Mouse (Mus musculus) kidney, adult 8-10 months (tissue): Measurements from ENCODE around the gene Ccdc40.
A peak's percentile ranks its signal among the peaks of the same experiment; 100 is the strongest.
"Not testable (repeated sequence)": the region's sequence is repeated elsewhere in the genome, so short reads cannot be mapped to it uniquely, and the experiment has no call there.

ENCODE experiments used
- DNase-seq, 2 experiments: peaks; one replicate each; pipeline ENCODE4 v3.0.0; 2022

Ccdc40 gene

GRCm38 (mm10) chr11:119287207-119287992, 59.0 kb downstream of the Ccdc40 start:
- no peak for DNase-seq

- DNase-seq, result not testable (repeated sequence)
These were observed 64.5 kb downstream of the Ccdc40 start for GRCm38 (mm10) chr11:119292861-119293260.

GRCm38 (mm10) chr11:119297996-119298395, 69.6 kb downstream of the Ccdc40 start:
- DNase-seq, result no peak

- no peak for DNase-seq
These were observed 70.5 kb downstream of the Ccdc40 start for GRCm38 (mm10) chr11:119298917-119299316.

GRCm38 (mm10) chr11:119299391-119300245, 71.2 kb downstream of the Ccdc40 start, which contains the start of gene Eif4a3:
Gene Eif4a3 (minus strand): TSS chr11:119300089.
- DNase-seq, result peak; percentile 91 to 93

GRCm38 (mm10) chr11:119300246-119300935, 72.0 kb downstream of the Ccdc40 start:
- DNase-seq, result no peak

- DNase-seq, result no peak
These were observed 72.6 kb downstream of the Ccdc40 start for GRCm38 (mm10) chr11:119300986-119301385.

GRCm38 (mm10) chr11:119304904-119305712, 76.7 kb downstream of the Ccdc40 start:
- DNase-seq, result peak in 1 of 2 experiments; percentile 44

- DNase-seq, result no peak
These were observed 78.6 kb downstream of the Ccdc40 start for GRCm38 (mm10) chr11:119306762-119307657.

- no peak for DNase-seq
These were observed 79.2 kb downstream of the Ccdc40 start, which contains the start of gene Card14 for GRCm38 (mm10) chr11:119307658-119307867. Gene Card14 (plus strand): TSS chr11:119307768.

GRCm38 (mm10) chr11:119307916-119308315, 79.5 kb downstream of the Ccdc40 start:
- DNase-seq, result no peak

GRCm38 (mm10) chr11:119310621-119311020, 82.2 kb downstream of the Ccdc40 start:
- no peak for DNase-seq

- DNase-seq, result peak; percentile 69 to 72
These were observed 86.0 kb downstream of the Ccdc40 start for GRCm38 (mm10) chr11:119314252-119314936.
